In the genomic region with DNA sequence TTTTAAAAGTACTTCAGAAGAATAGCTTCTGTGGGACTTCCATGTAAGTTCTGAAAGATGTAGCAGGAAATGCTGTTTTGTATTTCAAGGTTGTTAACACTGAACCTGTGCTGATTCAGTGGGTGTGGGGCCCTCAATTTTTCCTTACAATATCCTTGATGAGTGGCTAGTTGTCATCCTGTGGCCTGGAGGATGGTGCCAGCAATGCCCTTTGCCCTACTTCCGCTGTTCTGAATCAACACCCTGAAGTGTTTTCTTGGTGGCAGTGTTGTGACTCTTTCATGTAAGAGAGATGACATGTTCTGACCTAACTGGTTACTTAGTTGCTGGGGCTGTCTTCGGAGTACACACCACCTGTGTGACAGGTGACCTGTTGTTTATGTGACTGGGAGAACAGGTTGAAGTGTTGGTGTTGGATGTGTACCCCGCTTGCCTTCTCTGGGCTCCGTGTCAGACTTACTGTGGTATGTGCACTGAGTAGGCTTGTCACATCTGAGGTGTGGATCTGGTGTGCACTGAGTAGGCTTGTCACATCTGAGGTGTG, we compare ENCODE assay signal across 24 mouse cellular contexts.
"Had no signal": no experiment of that assay in that cellular context is flagged by ENCODE, and none has a peak within 500 bp of the region (broad histone marks: within the 10 kb centered on the region; RNA-seq: fewer than 3 reads in every experiment).

No protein-coding gene starts in this region.

- H3K27me3 ChIP-seq: limb, embryonic 12.5 days; limb, embryonic 15.5 days; liver, embryonic 12.5 days; liver, embryonic 15.5 days; midbrain, embryonic 12.5 days; midbrain, embryonic 15.5 days; neural tube, embryonic 12.5 days; neural tube, embryonic 15.5 days had no signal

- H3K27ac ChIP-seq: limb, embryonic 12.5 days; limb, embryonic 15.5 days; liver, embryonic 12.5 days; liver, embryonic 15.5 days; macrophage; midbrain, embryonic 12.5 days; midbrain, embryonic 15.5 days; neural tube, embryonic 12.5 days; neural tube, embryonic 15.5 days had no signal

- H3K4me3 ChIP-seq: limb, embryonic 12.5 days; limb, embryonic 15.5 days; liver, embryonic 12.5 days; liver, embryonic 15.5 days; midbrain, embryonic 12.5 days; midbrain, embryonic 15.5 days; neural tube, embryonic 12.5 days; neural tube, embryonic 15.5 days had no signal

- H3K9ac ChIP-seq: limb, embryonic 12.5 days; limb, embryonic 15.5 days; liver, embryonic 12.5 days; liver, embryonic 15.5 days; lung, embryonic 14.5 days; midbrain, embryonic 12.5 days; midbrain, embryonic 15.5 days; neural tube, embryonic 12.5 days; neural tube, embryonic 15.5 days had no signal

- H3K4me2 ChIP-seq: limb, embryonic 12.5 days; limb, embryonic 15.5 days; liver, embryonic 12.5 days; liver, embryonic 15.5 days; lung, embryonic 14.5 days; midbrain, embryonic 12.5 days; midbrain, embryonic 15.5 days; neural tube, embryonic 12.5 days; neural tube, embryonic 15.5 days had no signal

- DNase-seq: kidney, adult 11 months; kidney, adult 8-10 months; kidney, postnatal 14 days; kidney, postnatal 4 days; layer of hippocampus, postnatal 36 days; left cerebral cortex, postnatal 4 days; lung, postnatal 14 days; right cerebral cortex, adult 18-20 months; right cerebral cortex, postnatal 14 days; right cerebral cortex, postnatal 4 days; thymus, adult 2 months; thymus, postnatal 14 days; thymus, postnatal 4 days had no signal

- H3K9me3 ChIP-seq: limb, embryonic 12.5 days; limb, embryonic 15.5 days; liver, embryonic 12.5 days; liver, embryonic 15.5 days; midbrain, embryonic 12.5 days; midbrain, embryonic 15.5 days; neural tube, embryonic 12.5 days; neural tube, embryonic 15.5 days had no signal

- ATAC-seq: inflammation-experienced regulatory T-cells, adult 6 months; liver, embryonic 12.5 days; midbrain, embryonic 15.5 days had no signal

- H3K4me1 ChIP-seq: limb, embryonic 12.5 days; liver, embryonic 12.5 days; midbrain, embryonic 12.5 days; midbrain, embryonic 15.5 days; neural tube, embryonic 12.5 days; neural tube, embryonic 15.5 days had no signal
